Mouse (Mus musculus) ES-E14 (cell line): Measurements from ENCODE around the gene Polr2j.

Experiments used
- MAFK ChIP-seq: IDR thresholded peaks from 2 replicates; pipeline ENCODE4 v1.6.1; 2014; ENCODE audit warnings: mild to moderate bottlenecking, low read depth, low read length, inconsistent platforms; ENCODE audit not compliant: insufficient read depth
- ZNF384 ChIP-seq: IDR thresholded peaks from 2 replicates; pipeline ENCODE4 v1.6.1; 2012; ENCODE audit warnings: low read depth, low read length, inconsistent platforms

- TF ChIP-seq ZNF384 = no peak
- no peak for TF ChIP-seq MAFK
Measured at GRCm38 (mm10) chr5:136144606-136145430, 28.4 kb downstream of the Polr2j start.
